Mouse (Mus musculus) brain, embryonic 14.5 days (tissue): ENCODE measurements around the gene Trio.

ENCODE experiments used
- CTCF ChIP-seq: fragments of 200-500 bp; IDR thresholded peaks from 2 replicates; pipeline ENCODE4 v1.5.1; 2012; ENCODE audit warnings: inconsistent platforms, mild to moderate bottlenecking, moderate library complexity, borderline replicate concordance; ENCODE audit not compliant: insufficient read depth, insufficient read length; ENCODE audit errors: extremely low read depth
- POLR2A ChIP-seq: fragments of 200-500 bp; IDR thresholded peaks from 2 replicates; pipeline ENCODE4 v1.6.1; 2012; ENCODE audit warnings: mild to moderate bottlenecking, inconsistent platforms, borderline replicate concordance; ENCODE audit not compliant: poor library complexity, insufficient read depth, insufficient read length, severe bottlenecking; ENCODE audit errors: extremely low read depth

DNA sequence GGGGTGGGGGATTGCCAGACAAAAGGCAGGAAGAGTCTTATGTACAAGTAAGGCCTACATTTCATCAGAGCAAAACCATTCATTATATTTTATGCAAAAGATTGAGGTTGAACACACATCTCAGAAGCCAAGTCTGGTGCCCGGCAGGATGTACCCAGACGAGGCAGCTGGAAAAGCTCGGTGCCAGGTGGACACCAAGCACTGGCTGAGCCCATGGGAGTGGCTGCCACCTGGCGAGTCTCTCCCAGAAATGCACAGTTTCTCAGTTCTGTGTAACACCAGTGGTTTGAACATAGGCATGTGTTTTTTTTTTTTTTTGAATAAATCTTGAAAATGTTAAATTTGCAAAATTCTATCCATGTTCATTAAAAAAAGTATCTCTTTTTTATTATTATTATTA is 293.8 kb downstream of the Trio start:
- no peak for TF ChIP-seq POLR2A
- TF ChIP-seq CTCF: no peak
